Mouse (Mus musculus): Measurements from ENCODE around the gene Lsm4.

DNA sequence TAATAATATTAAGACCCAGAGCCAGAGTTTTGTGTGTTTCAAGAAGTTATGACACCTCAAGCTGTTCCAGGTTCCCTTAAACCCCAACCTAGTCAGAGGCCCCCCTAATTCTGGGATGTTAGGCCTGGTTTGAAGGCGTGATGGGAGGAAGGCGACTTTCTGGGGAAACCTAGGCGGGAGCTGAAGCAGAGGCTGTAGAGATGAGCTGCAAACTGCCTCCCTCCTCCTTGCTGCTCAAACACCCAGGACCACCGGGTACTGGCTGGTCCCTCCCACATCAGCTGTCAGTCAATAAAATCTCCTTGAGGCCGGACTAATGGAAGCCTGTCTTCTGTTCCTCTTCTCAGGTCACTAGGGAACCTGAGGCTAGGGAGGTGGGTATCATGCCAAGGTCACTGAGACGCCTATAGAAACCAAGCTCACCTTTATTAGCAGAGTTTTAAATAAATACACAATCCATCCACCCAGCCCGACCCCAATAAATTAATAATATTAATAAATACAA lies 44.0 kb upstream of the Lsm4 start:
- no peak for TF ChIP-seq CTCF (IDR thresholded peaks at IDR 0.05; ENCODE audit: low read depth)
- no peak for TF ChIP-seq EP300 (optimal IDR thresholded peaks at IDR 0.05)
